Mouse (Mus musculus) thymus, adult 2 months (tissue): Measurements from ENCODE around the gene Triobp. TPM values are rescaled to one million over a fixed set of nuclear protein-coding genes. Genes with fewer than 3 reads are reported as not detected.

ENCODE experiments used
- DNase-seq: peaks from one replicate; pipeline ENCODE4 v3.0.0; 2021
- H3K27ac ChIP-seq: fragments of 200-500 bp; 2 replicates; pipeline ENCODE4 v1.5.1; 2012; ENCODE audit warnings: low read length, control low read depth; ENCODE audit not compliant: control insufficient read depth, insufficient read depth
- H3K27me3 ChIP-seq: fragments of 200-500 bp; 2 replicates; pipeline ENCODE4 v1.6.1; 2012; ENCODE audit warnings: mild to moderate bottlenecking, low read length, moderate library complexity, mixed read lengths; ENCODE audit not compliant: control insufficient read depth, insufficient read depth
- H3K36me3 ChIP-seq: fragments of 200-500 bp; 2 replicates; pipeline ENCODE4 v1.6.1; 2012; ENCODE audit warnings: mild to moderate bottlenecking, low read length, moderate library complexity; ENCODE audit not compliant: control insufficient read depth, insufficient read depth
- H3K4me1 ChIP-seq: fragments of 200-500 bp; replicated peaks from 2 replicates; pipeline ENCODE4 v1.6.1; 2012; ENCODE audit warnings: low read length; ENCODE audit not compliant: control insufficient read depth, insufficient read depth
- H3K4me3 ChIP-seq: fragments of 200-500 bp; 2 replicates; pipeline ENCODE4 v1.5.1; 2012; ENCODE audit warnings: mild to moderate bottlenecking, low read length, control low read depth, moderate library complexity; ENCODE audit not compliant: control insufficient read depth, insufficient read depth
- CTCF ChIP-seq: fragments of 200-500 bp; IDR thresholded peaks from 2 replicates; pipeline ENCODE4 v1.5.1; 2012; ENCODE audit warnings: mild to moderate bottlenecking, control low read depth, low read length, moderate library complexity, borderline replicate concordance; ENCODE audit not compliant: control insufficient read depth, poor library complexity, insufficient read depth; ENCODE audit errors: extremely low read depth
- POLR2A ChIP-seq: fragments of 200-500 bp; IDR thresholded peaks from 2 replicates; pipeline ENCODE4 v1.6.1; 2012; ENCODE audit warnings: mild to moderate bottlenecking, low read length, control low read depth, moderate library complexity; ENCODE audit not compliant: control insufficient read depth, poor library complexity, insufficient read depth; ENCODE audit errors: extremely low read depth
- WGBS: fragments of 180-500 bp; shearing (Covaris S2); methylation state at CpG from one replicate; pipeline ENCODE4 v1.1.7; 2018; 5-methylcytosine and 5-hydroxymethylcytosine counted together
- polyA plus RNA-seq: library from polyadenylated mRNA; depleted of rRNA; stranded (reverse); fragments of >200 nt; gene quantifications from 2 replicates; pipeline ENCODE4 v1.2.3, GENCODE M21; 2012

Triobp gene
- polyA plus RNA-seq, 1 experiment: 52.2 TPM

DNA sequence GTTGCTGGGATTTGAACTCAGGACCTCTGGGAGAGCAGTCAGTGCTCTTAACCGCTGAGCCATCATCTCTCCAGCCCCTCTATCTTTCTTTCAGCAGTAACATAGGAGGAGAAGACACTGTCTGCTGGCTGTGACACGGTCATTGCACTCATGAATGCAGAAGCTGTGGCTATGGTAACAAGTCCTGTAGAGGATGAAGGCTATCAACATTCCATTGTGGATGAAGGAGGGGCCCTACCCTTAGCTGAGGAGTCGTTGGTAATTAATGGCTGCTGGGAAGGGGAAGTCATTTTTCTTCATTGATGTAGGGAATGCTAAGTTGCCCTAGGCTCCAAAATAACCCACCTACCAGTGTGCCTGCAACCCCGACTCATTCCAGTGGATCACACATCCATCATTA lies 70.7 kb downstream of the Triobp start:
- DNase-seq: no peak
- WGBS: 66% methylated on average over 4 of the region's 4 CpGs
- Histone ChIP-seq H3K4me1 (no peaks in the 10 kb centered on the region), H3K4me3 (no peak overlapping the region), H3K27me3 (no peaks in the 10 kb centered on the region), H3K27ac (no peak overlapping the region), H3K36me3 (no peaks in the 10 kb centered on the region)
- TF ChIP-seq POLR2A (no peak), CTCF (no peak)

- DNase-seq: no peak
- 92% methylated on average over 3 of the region's 3 CpGs for WGBS
- no peaks in the 10 kb centered on the region for H3K4me1 ChIP-seq
- TF ChIP-seq CTCF: no peak
- TF ChIP-seq POLR2A: no peak
- no peak overlapping the region for H3K27ac ChIP-seq
- no peaks in the 10 kb centered on the region for H3K27me3 ChIP-seq
- H3K4me3 ChIP-seq: no peak overlapping the region
- H3K36me3 ChIP-seq: no peaks in the 10 kb centered on the region
Measured at GRCm38 (mm10) chr15:79018886-79019285, 71.4 kb downstream of the Triobp start.

DNA sequence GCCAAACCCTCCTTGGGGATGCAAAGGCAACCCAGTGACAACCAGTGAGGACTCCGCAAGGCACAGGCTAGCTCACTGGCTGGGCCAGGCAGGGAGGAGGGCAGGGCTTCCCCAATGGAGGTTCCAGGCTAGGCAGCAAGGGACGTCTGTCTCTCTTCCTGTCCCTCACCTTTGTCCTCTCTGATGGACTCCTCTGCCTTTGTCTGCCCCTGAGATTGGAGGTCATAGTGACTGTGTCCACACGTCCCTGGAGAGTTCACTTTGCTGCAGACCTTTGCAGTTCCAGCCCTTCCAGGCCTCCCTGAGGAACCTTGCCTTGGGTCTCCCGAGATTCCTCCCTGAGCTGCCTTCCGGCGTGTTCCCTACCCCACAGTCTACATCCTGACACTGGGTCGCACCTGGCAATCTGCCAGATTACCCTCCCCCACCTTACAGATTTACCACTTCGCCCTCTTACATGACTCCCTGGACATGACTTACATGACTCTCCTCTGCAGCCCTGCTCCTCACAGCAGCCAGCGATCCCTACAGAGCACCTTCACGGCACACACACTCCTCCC lies 75.2 kb downstream of the Triobp start:
- 91% methylated on average over 10 of the region's 10 CpGs for WGBS
- peaks cover 5% of the 10 kb centered on the region; the same call in 1 of the 2 replicates for H3K4me1 ChIP-seq
- H3K27me3 ChIP-seq: no peaks in the 10 kb centered on the region
- no peak overlapping the region for H3K27ac ChIP-seq
- H3K4me3 ChIP-seq: no peak overlapping the region
- H3K36me3 ChIP-seq: no peaks in the 10 kb centered on the region
- DNase-seq: no peak
- TF ChIP-seq POLR2A (no peak), CTCF (no peak)

GRCm38 (mm10) chr15:79023366-79023765 lies 75.8 kb downstream of the Triobp start:
- WGBS: 88% methylated on average over 1 of the region's 1 CpGs
- Histone ChIP-seq H3K4me1 (peaks cover 8% of the 10 kb centered on the region; the same call in 1 of the 2 replicates), H3K4me3 (no peak overlapping the region), H3K27ac (no peak overlapping the region), H3K36me3 (no peaks in the 10 kb centered on the region), H3K27me3 (no peaks in the 10 kb centered on the region)
- no peak for DNase-seq
- TF ChIP-seq POLR2A (no peak), CTCF (no peak)

GRCm38 (mm10) chr15:79025687-79026308 lies 78.3 kb downstream of the Triobp start:
- 50% methylated on average over 18 of the region's 18 CpGs for WGBS
- no peak overlapping the region for H3K4me3 ChIP-seq
- H3K4me1 ChIP-seq: peaks cover 26% of the 10 kb centered on the region
- TF ChIP-seq POLR2A: no peak
- no peak for DNase-seq
- H3K27ac ChIP-seq: no peak overlapping the region
- H3K36me3 ChIP-seq: no peaks in the 10 kb centered on the region
- no peaks in the 10 kb centered on the region; the same call in 1 of the 2 replicates for H3K27me3 ChIP-seq

DNA sequence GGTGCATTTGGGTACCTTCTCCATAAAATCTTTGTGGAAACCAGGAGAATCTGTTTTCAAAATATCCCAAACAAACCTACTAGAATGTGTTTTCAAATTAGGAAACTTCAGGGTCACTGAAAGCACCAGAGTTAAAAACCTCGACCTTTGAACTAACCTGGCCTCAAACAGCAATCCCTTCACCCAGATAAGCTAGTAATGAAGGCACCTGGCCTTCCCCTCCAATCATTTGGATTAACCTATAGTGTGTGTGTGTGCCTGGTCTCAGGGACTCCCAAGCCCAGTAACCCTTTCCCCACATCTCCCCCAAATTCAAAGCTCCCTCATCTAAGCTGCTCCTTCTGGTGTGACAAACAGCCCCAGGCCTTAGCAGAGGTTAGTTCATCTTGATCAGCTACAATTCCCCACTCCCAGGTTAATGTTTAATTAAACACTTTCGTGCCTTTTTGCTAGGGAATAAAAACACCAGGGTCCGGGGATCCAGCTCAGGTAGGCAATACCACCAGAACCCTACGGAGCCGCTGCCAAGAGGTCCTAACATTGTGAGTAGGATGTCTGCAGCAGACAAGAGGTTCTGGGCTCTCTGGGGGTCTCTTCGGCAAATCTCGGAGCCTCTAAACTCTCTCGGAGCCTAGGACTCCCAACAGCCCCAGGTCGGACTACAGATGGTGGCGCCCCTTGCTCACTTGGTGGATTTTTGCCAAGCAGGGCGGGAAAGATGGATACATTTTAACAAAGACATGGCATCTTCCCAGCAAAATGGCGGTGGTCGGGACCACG lies 79.2 kb downstream of the Triobp start:
- no peak overlapping the region for H3K27ac ChIP-seq
- no peak for TF ChIP-seq POLR2A
- no peak for TF ChIP-seq CTCF
- H3K36me3 ChIP-seq: no peaks in the 10 kb centered on the region
- WGBS: 95% methylated on average over 14 of the region's 14 CpGs
- H3K4me3 ChIP-seq: no peak overlapping the region
- H3K27me3 ChIP-seq: no peaks in the 10 kb centered on the region; the same call in 1 of the 2 replicates
- DNase-seq: no peak
- peaks cover 29% of the 10 kb centered on the region for H3K4me1 ChIP-seq
